Mouse (Mus musculus) liver, embryonic 14.5 days (tissue): ENCODE measurements around the gene Dennd2c.

ENCODE experiments used
- CTCF ChIP-seq: IDR thresholded peaks from 2 replicates; pipeline ENCODE4 v1.5.1; 2016; ENCODE audit warnings: antibody characterized with exemption, low read depth, control low read depth
- EP300 ChIP-seq: IDR thresholded peaks from 2 replicates; pipeline ENCODE4 v1.6.1; 2016; ENCODE audit warnings: antibody characterized with exemption, low read depth

GRCm38 (mm10) chr3:103101194-103101593, 1.2 kb upstream of the Dennd2c start:
- TF ChIP-seq CTCF: no peak; the same call in 1 of the 2 replicates
- no peak for TF ChIP-seq EP300
